Mouse (Mus musculus): ENCODE measurements around the gene Syt2.

Gene Syt2

GRCm38 (mm10) chr1:134650816-134651215 is 4.3 kb downstream of the Syt2 start:
- DNase-seq (ENCODE audit: low spot score in 2 of 2), result no peak

- no peak for DNase-seq (ENCODE audit: low spot score in 2 of 2)
Observed at GRCm38 (mm10) chr1:134651268-134651850, 4.9 kb downstream of the Syt2 start.

- DNase-seq (ENCODE audit: low spot score in 2 of 2), result no peak
Observed at GRCm38 (mm10) chr1:134651851-134652398, 5.4 kb downstream of the Syt2 start.

- DNase-seq (ENCODE audit: low spot score in 2 of 2), result no peak
Observed at GRCm38 (mm10) chr1:134653603-134654257, 7.3 kb downstream of the Syt2 start.

GRCm38 (mm10) chr1:134658841-134659240 is 12.4 kb downstream of the Syt2 start:
- DNase-seq (ENCODE audit: low spot score in 2 of 2), result no peak

- DNase-seq (ENCODE audit: low spot score in 2 of 2), result no peak
Observed at GRCm38 (mm10) chr1:134660163-134660562, 13.7 kb downstream of the Syt2 start.

GRCm38 (mm10) chr1:134671234-134672070 is 25.0 kb downstream of the Syt2 start:
- no peak for DNase-seq (ENCODE audit: low spot score in 2 of 2)

- peak in 1 of 2 experiments; percentile 24 for DNase-seq (ENCODE audit: low spot score in 2 of 2)
Observed at GRCm38 (mm10) chr1:134674312-134674711, 27.8 kb downstream of the Syt2 start.

- DNase-seq (ENCODE audit: low spot score in 2 of 2), result no peak
Observed at GRCm38 (mm10) chr1:134679445-134679844, 33.0 kb downstream of the Syt2 start.

GRCm38 (mm10) chr1:134680617-134681016 is 34.1 kb downstream of the Syt2 start:
- DNase-seq (ENCODE audit: low spot score in 2 of 2), result no peak

GRCm38 (mm10) chr1:134682460-134682859 is 36.0 kb downstream of the Syt2 start:
- no peak for DNase-seq (ENCODE audit: low spot score in 2 of 2)

- DNase-seq (ENCODE audit: low spot score in 2 of 2), result no peak
Observed at GRCm38 (mm10) chr1:134686834-134687421, 40.5 kb downstream of the Syt2 start.

- DNase-seq (ENCODE audit: low spot score in 2 of 2), result no peak
Observed at GRCm38 (mm10) chr1:134696302-134696701, 49.8 kb downstream of the Syt2 start.

- no peak for DNase-seq (ENCODE audit: low spot score in 2 of 2)
Observed at GRCm38 (mm10) chr1:134697073-134697472, 50.6 kb downstream of the Syt2 start.

GRCm38 (mm10) chr1:134697522-134698250 is 51.2 kb downstream of the Syt2 start:
- no peak for DNase-seq (ENCODE audit: low spot score in 2 of 2)

- no peak for DNase-seq (ENCODE audit: low spot score in 2 of 2)
Observed at GRCm38 (mm10) chr1:134698486-134698885, 52.0 kb downstream of the Syt2 start.

GRCm38 (mm10) chr1:134699390-134699789 is 52.9 kb downstream of the Syt2 start:
- DNase-seq (ENCODE audit: low spot score in 2 of 2), result no peak

GRCm38 (mm10) chr1:134700151-134700550 is 53.7 kb downstream of the Syt2 start:
- no peak for DNase-seq (ENCODE audit: low spot score in 2 of 2)

- no peak for DNase-seq (ENCODE audit: low spot score in 2 of 2)
Observed at GRCm38 (mm10) chr1:134700634-134701033, 54.2 kb downstream of the Syt2 start.

- no peak for DNase-seq (ENCODE audit: low spot score in 2 of 2)
Observed at GRCm38 (mm10) chr1:134701191-134701590, 54.7 kb downstream of the Syt2 start.

GRCm38 (mm10) chr1:134703232-134703631 is 56.8 kb downstream of the Syt2 start:
- DNase-seq (ENCODE audit: low spot score in 2 of 2), result no peak
